Mouse (Mus musculus) hindbrain, embryonic 14.5 days (tissue): ENCODE data around the gene Fam3b. TPM values are rescaled to one million over a fixed set of nuclear protein-coding genes. Genes with fewer than 3 reads are reported as not detected.

Source experiments
- ATAC-seq: fragments of 200-750 bp; cut with Nextera tagmentation; 2 replicates; pipeline ENCODE4 v1.8.0; 2017; ENCODE audit warnings: moderate number of reproducible peaks, mild to moderate bottlenecking, moderate TSS enrichment, moderate library complexity; ENCODE audit not compliant: low FRiP score
- DNase-seq: peaks from one replicate; pipeline ENCODE4 v3.0.0-alpha.2; 2015; ENCODE audit warnings: low spot score
- H3K27ac ChIP-seq: fragments of 300-500 bp; sonication (generic); 2 replicates; pipeline ENCODE4 v1.5.1; 2014; ENCODE audit warnings: mild to moderate bottlenecking, moderate library complexity
- H3K27me3 ChIP-seq: fragments of 300-500 bp; sonication (generic); 2 replicates; pipeline ENCODE4 v1.6.1; 2014; ENCODE audit warnings: mild to moderate bottlenecking, low read length, mixed read lengths; ENCODE audit not compliant: control insufficient read depth, insufficient read depth
- H3K36me3 ChIP-seq: fragments of 300-500 bp; sonication (generic); replicated peaks from 2 replicates; pipeline ENCODE4 v1.6.1; 2014; ENCODE audit not compliant: control insufficient read depth, insufficient read depth
- H3K4me1 ChIP-seq: fragments of 300-500 bp; sonication (generic); replicated peaks from 2 replicates; pipeline ENCODE4 v1.6.1; 2014; ENCODE audit warnings: antibody characterized with exemption, low read length, mixed read lengths; ENCODE audit not compliant: control insufficient read depth, insufficient read depth
- H3K4me2 ChIP-seq: fragments of 300-500 bp; sonication (generic); replicated peaks from 2 replicates; pipeline ENCODE4 v1.6.1; 2014; ENCODE audit warnings: mild to moderate bottlenecking, moderate library complexity
- H3K4me3 ChIP-seq: fragments of 300-500 bp; sonication (generic); replicated peaks from 2 replicates; pipeline ENCODE4 v1.5.1; 2014; ENCODE audit warnings: mild to moderate bottlenecking, low read length
- H3K9ac ChIP-seq: fragments of 300-500 bp; sonication (generic); 2 replicates; pipeline ENCODE4 v1.6.1; 2014
- H3K9me3 ChIP-seq: fragments of 300-500 bp; sonication (generic); 2 replicates; pipeline ENCODE4 v1.6.1; 2016; ENCODE audit warnings: low read length; ENCODE audit not compliant: control insufficient read depth
- WGBS: fragments of 180-500 bp; shearing (Covaris S2); extraction: QIAGEN DNeasy Blood & Tissue Kit; methylation state at CpG from one replicate; pipeline ENCODE4 v1.1.7; 2014; 5-methylcytosine and 5-hydroxymethylcytosine counted together
- polyA plus RNA-seq: library from polyadenylated mRNA; unstranded; fragments of >200 nt; fragmentation: Nextera tagmentation; extraction: Ambion mirVana; gene quantifications from 2 replicates; pipeline ENCODE4 v1.2.1, GENCODE M21; 2014

Gene Fam3b
- polyA plus RNA-seq, 1 experiment from 2014 or later, result not detected

- ATAC-seq, result no peak
- no peak overlapping the region for H3K9ac ChIP-seq
- no peaks in the 10 kb centered on the region for H3K4me1 ChIP-seq
- no peak overlapping the region for H3K4me3 ChIP-seq
- H3K9me3 ChIP-seq, result no peaks in the 10 kb centered on the region
- H3K27ac ChIP-seq, result no peak overlapping the region
- H3K4me2 ChIP-seq, result no peak overlapping the region
- no peaks in the 10 kb centered on the region for H3K27me3 ChIP-seq
- 15% methylated on average over 1 of the region's 1 CpGs for WGBS
- H3K36me3 ChIP-seq, result no peaks in the 10 kb centered on the region
- DNase-seq, result peak; percentile 82
These were observed 8.4 kb upstream of the Fam3b start for GRCm38 (mm10) chr16:97523024-97523423.

GRCm38 (mm10) chr16:97521983-97522382 is 7.4 kb upstream of the Fam3b start:
- DNase-seq (no peak), ATAC-seq (no peak)
- Histone ChIP-seq H3K27me3 (no peaks in the 10 kb centered on the region), H3K9me3 (no peaks in the 10 kb centered on the region), H3K4me1 (no peaks in the 10 kb centered on the region), H3K27ac (no peak overlapping the region), H3K4me3 (no peak overlapping the region), H3K4me2 (no peak overlapping the region), H3K36me3 (no peaks in the 10 kb centered on the region), H3K9ac (no peak overlapping the region)
- 88% methylated on average over 6 of the region's 6 CpGs for WGBS

- ATAC-seq (no peak), DNase-seq (no peak)
- H3K9me3 ChIP-seq, result no peaks in the 10 kb centered on the region
- no peaks in the 10 kb centered on the region for H3K4me1 ChIP-seq
- H3K9ac ChIP-seq, result no peak overlapping the region
- no peaks in the 10 kb centered on the region for H3K27me3 ChIP-seq
- no peak overlapping the region for H3K27ac ChIP-seq
- H3K4me2 ChIP-seq, result no peak overlapping the region
- no peaks in the 10 kb centered on the region for H3K36me3 ChIP-seq
- WGBS, result 71% methylated on average over 3 of the region's 3 CpGs
- H3K4me3 ChIP-seq, result no peak overlapping the region
These were observed 1.7 kb upstream of the Fam3b start for GRCm38 (mm10) chr16:97516341-97516740.

- Histone ChIP-seq H3K9ac (no peak overlapping the region), H3K4me2 (no peak overlapping the region), H3K9me3 (no peaks in the 10 kb centered on the region), H3K4me1 (no peaks in the 10 kb centered on the region), H3K36me3 (no peaks in the 10 kb centered on the region), H3K4me3 (no peak overlapping the region), H3K27ac (no peak overlapping the region), H3K27me3 (no peaks in the 10 kb centered on the region)
- WGBS, result 92% methylated on average over 12 of the region's 12 CpGs
- DNase-seq (no peak), ATAC-seq (no peak)
These were observed 2.3 kb downstream of the Fam3b start for GRCm38 (mm10) chr16:97512347-97512751.

GRCm38 (mm10) chr16:97511495-97511894 is 3.1 kb downstream of the Fam3b start:
- ATAC-seq (no peak), DNase-seq (no peak)
- Histone ChIP-seq H3K9ac (no peak overlapping the region), H3K27ac (no peak overlapping the region), H3K4me3 (no peak overlapping the region), H3K4me2 (no peak overlapping the region), H3K9me3 (no peaks in the 10 kb centered on the region), H3K36me3 (no peaks in the 10 kb centered on the region), H3K27me3 (no peaks in the 10 kb centered on the region), H3K4me1 (no peaks in the 10 kb centered on the region)

GRCm38 (mm10) chr16:97510849-97511248 is 3.8 kb downstream of the Fam3b start:
- H3K4me2 ChIP-seq, result no peak overlapping the region
- no peaks in the 10 kb centered on the region for H3K36me3 ChIP-seq
- H3K4me1 ChIP-seq, result no peaks in the 10 kb centered on the region
- ATAC-seq, result no peak
- 75% methylated on average over 5 of the region's 5 CpGs for WGBS
- no peak overlapping the region for H3K4me3 ChIP-seq
- no peaks in the 10 kb centered on the region for H3K27me3 ChIP-seq
- no peaks in the 10 kb centered on the region for H3K9me3 ChIP-seq
- H3K9ac ChIP-seq, result no peak overlapping the region
- no peak for DNase-seq
- H3K27ac ChIP-seq, result no peak overlapping the region

GRCm38 (mm10) chr16:97507783-97508182 is 6.8 kb downstream of the Fam3b start:
- ATAC-seq (no peak), DNase-seq (no peak)
- Histone ChIP-seq H3K4me3 (no peak overlapping the region), H3K4me1 (no peaks in the 10 kb centered on the region), H3K27me3 (no peaks in the 10 kb centered on the region), H3K27ac (no peak overlapping the region), H3K4me2 (no peak overlapping the region), H3K9ac (no peak overlapping the region), H3K9me3 (no peaks in the 10 kb centered on the region), H3K36me3 (no peaks in the 10 kb centered on the region)

GRCm38 (mm10) chr16:97504793-97505192 is 9.8 kb downstream of the Fam3b start:
- no peak for ATAC-seq

GRCm38 (mm10) chr16:97503849-97504248 is 10.8 kb downstream of the Fam3b start:
- Histone ChIP-seq H3K27ac (no peak overlapping the region), H3K36me3 (no peaks in the 10 kb centered on the region), H3K4me1 (no peaks in the 10 kb centered on the region), H3K4me3 (no peak overlapping the region), H3K9ac (no peak overlapping the region), H3K4me2 (no peak overlapping the region), H3K9me3 (no peaks in the 10 kb centered on the region), H3K27me3 (no peaks in the 10 kb centered on the region)
- DNase-seq (no peak), ATAC-seq (no peak)
- WGBS, result 81% methylated on average over 3 of the region's 3 CpGs

More at GRCm38 (mm10) chr16:97504793-97505192, 9.8 kb downstream of the Fam3b start:
- H3K9ac ChIP-seq, result no peak overlapping the region
- H3K4me1 ChIP-seq, result no peaks in the 10 kb centered on the region
- no peaks in the 10 kb centered on the region for H3K27me3 ChIP-seq
- H3K4me2 ChIP-seq, result no peak overlapping the region
- WGBS, result 91% methylated on average over 3 of the region's 3 CpGs
- no peak overlapping the region for H3K4me3 ChIP-seq
- DNase-seq, result no peak
- no peaks in the 10 kb centered on the region for H3K9me3 ChIP-seq
- no peaks in the 10 kb centered on the region for H3K36me3 ChIP-seq
- H3K27ac ChIP-seq, result no peak overlapping the region

GRCm38 (mm10) chr16:97500901-97501300 is 13.7 kb downstream of the Fam3b start:
- H3K27ac ChIP-seq, result no peak overlapping the region
- 93% methylated on average over 7 of the region's 7 CpGs for WGBS
- H3K27me3 ChIP-seq, result no peaks in the 10 kb centered on the region
- H3K9me3 ChIP-seq, result no peaks in the 10 kb centered on the region
- H3K9ac ChIP-seq, result no peak overlapping the region
- H3K4me3 ChIP-seq, result no peak overlapping the region
- no peak overlapping the region for H3K4me2 ChIP-seq
- no peak for DNase-seq
- no peak for ATAC-seq
- H3K36me3 ChIP-seq, result no peaks in the 10 kb centered on the region
- no peaks in the 10 kb centered on the region for H3K4me1 ChIP-seq
